Mouse (Mus musculus) bone marrow, adult 2 months (tissue): ENCODE results near the gene Rps6kb2.

Source experiments
- CTCF ChIP-seq: fragments of 200-500 bp; IDR thresholded peaks from 2 replicates; pipeline ENCODE4 v1.5.1; 2011; ENCODE audit warnings: low read length, control low read depth; ENCODE audit not compliant: control insufficient read depth, insufficient read depth
- POLR2A ChIP-seq: fragments of 200-500 bp; IDR thresholded peaks from 2 replicates; pipeline ENCODE4 v1.6.1; 2011; ENCODE audit warnings: low read depth, mild to moderate bottlenecking, control low read depth, low read length, borderline replicate concordance; ENCODE audit not compliant: control insufficient read depth

DNA sequence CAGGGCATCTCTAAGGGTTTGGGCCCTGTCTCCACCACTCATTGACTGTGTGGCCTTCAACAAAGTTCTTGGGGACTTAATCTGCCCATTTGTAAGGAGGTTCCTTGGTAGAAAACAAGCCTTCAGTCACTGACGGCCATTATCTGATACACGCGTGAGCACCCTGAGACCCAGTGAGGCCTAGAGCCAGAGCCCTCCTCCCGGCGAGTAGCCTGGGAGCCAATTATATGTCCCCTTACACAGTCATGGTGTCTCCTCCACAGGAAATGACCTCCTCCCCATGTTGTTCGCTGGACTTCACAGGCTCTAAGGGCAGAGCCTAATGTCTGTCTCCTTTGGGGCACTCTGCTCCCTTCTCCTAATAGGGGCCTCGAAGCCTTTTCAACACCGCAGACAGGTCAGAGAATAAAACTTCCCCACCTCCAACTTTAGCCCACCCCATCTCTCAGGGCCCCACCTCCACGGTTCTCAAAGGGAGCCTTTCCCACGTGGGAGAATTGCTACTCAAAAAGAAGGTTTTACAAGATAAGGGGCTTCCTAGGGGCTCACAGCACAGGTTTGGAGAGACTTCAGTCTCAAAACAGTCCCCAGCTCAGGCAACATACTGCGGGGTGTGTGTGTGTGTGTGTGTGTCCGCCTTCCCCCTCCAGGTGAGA, 16.7 kb downstream of the Rps6kb2 start:
- TF ChIP-seq CTCF (no peak), POLR2A (no peak)
